Mouse (Mus musculus) liver, postnatal 0 days (tissue): ENCODE results near the gene Cand1. TPM values are rescaled to one million over a fixed set of nuclear protein-coding genes. Genes with fewer than 3 reads are reported as not detected.

Source experiments
- ATAC-seq: fragments of 200-750 bp; cut with Nextera tagmentation; 2 replicates; pipeline ENCODE4 v1.8.0; 2017; ENCODE audit warnings: mild to moderate bottlenecking, moderate library complexity
- DNase-seq: peaks from one replicate; pipeline ENCODE4 v3.0.0-alpha.2; 2016
- H3K27ac ChIP-seq: fragments of 300-500 bp; sonication (generic); 2 replicates; pipeline ENCODE4 v1.5.1; 2014; ENCODE audit warnings: antibody characterized with exemption, moderate library complexity, mild to moderate bottlenecking, low read depth
- H3K27me3 ChIP-seq: fragments of 300-500 bp; sonication (generic); 2 replicates; pipeline ENCODE4 v1.6.1; 2014; ENCODE audit warnings: low read length, control low read depth, mixed read lengths; ENCODE audit not compliant: insufficient read depth
- H3K36me3 ChIP-seq: fragments of 300-500 bp; sonication (generic); replicated peaks from 2 replicates; pipeline ENCODE4 v1.6.1; 2014; ENCODE audit warnings: mild to moderate bottlenecking, control low read depth, low read length, moderate library complexity, mixed read lengths; ENCODE audit not compliant: insufficient read depth
- H3K4me1 ChIP-seq: fragments of 300-500 bp; sonication (generic); 2 replicates; pipeline ENCODE4 v1.6.1; 2014; ENCODE audit warnings: antibody characterized with exemption, mild to moderate bottlenecking, control low read depth; ENCODE audit not compliant: insufficient read depth
- H3K4me2 ChIP-seq: fragments of 300-500 bp; sonication (generic); 2 replicates; pipeline ENCODE4 v1.6.1; 2014; ENCODE audit warnings: low read depth, mild to moderate bottlenecking, low read length, moderate library complexity, mixed read lengths
- H3K4me3 ChIP-seq: fragments of 300-500 bp; sonication (generic); 2 replicates; pipeline ENCODE4 v1.5.1; 2014; ENCODE audit warnings: low read depth, low read length
- H3K9ac ChIP-seq: fragments of 300-500 bp; sonication (generic); replicated peaks from 2 replicates; pipeline ENCODE4 v1.6.1; 2014; ENCODE audit warnings: mild to moderate bottlenecking, moderate library complexity
- H3K9me3 ChIP-seq: fragments of 300-500 bp; sonication (generic); 2 replicates; pipeline ENCODE4 v1.6.1; 2016; ENCODE audit warnings: mild to moderate bottlenecking, control low read depth, low read length, mixed read lengths
- CTCF ChIP-seq: sonication (generic); IDR thresholded peaks from 2 replicates; pipeline ENCODE4 v1.5.1; 2016; ENCODE audit warnings: antibody characterized with exemption, low read depth
- EP300 ChIP-seq: IDR thresholded peaks from 2 replicates; pipeline ENCODE4 v1.6.1; 2016; ENCODE audit warnings: antibody characterized with exemption, low read depth, mild to moderate bottlenecking
- WGBS: fragments of 180-500 bp; shearing (Covaris S2); extraction: QIAGEN DNeasy Blood & Tissue Kit; methylation state at CpG from one replicate; pipeline ENCODE4 v1.1.7; 2014; ENCODE audit not compliant: insufficient replicate concordance; 5-methylcytosine and 5-hydroxymethylcytosine counted together
- polyA plus RNA-seq: library from polyadenylated mRNA; unstranded; fragments of >200 nt; fragmentation: Nextera tagmentation; extraction: Ambion mirVana; gene quantifications from 2 replicates; pipeline ENCODE4 v1.2.1, GENCODE M21; 2015

Cand1 gene
- 8.3 and 8.5 TPM in 2 replicates for polyA plus RNA-seq

DNA sequence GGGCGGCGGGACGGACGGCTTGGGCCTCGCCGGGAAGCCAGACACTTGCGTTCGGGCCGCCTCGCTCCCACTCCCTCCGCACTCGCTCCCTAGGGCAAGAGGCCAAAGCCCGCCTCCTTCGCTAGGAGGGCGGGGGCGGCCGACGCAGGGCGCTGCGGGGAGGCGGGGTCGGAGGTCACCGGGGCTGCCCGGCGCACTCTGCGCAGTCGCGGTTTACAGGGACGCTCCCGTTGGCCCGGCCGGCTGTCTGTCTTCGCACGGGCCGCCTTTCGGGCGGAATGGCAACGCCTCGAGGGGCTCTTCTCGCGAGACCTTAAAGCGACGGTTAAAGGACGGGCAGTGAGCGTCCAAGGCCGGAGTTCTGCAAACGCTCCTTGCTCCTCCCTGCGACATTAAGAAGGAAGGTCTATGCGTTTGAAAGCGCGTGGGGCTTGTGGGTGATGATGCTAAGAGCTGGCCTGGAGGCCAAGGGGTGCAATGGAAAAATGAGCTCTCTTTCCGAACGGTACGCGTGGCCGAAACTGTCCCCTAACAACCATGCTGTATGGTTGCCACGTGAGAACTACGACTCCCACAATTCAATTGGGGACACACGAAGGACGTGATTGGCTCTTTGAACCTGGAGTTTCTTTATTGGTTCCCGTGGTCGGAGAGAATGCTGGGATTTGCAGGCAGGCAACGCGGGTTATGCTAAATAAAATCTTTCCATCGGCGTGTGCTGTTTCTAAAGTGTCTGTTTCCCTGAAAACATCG, at the start of gene Cand1:
Gene Cand1 (minus strand): TSS at position 87 of the 753 bp plus-strand sequence.
- ATAC-seq (peak; percentile 96), DNase-seq (peak; percentile 99)
- Histone ChIP-seq H3K9me3 (no peaks in the 10 kb centered on the region), H3K4me1 (peaks cover 12% of the 10 kb centered on the region), H3K9ac (peak within 1 kb of the TSS; percentile 100), H3K4me2 (peak within 1 kb of the TSS; percentile 95), H3K27ac (peak within 1 kb of the TSS; percentile 99), H3K4me3 (peak within 1 kb of the TSS; percentile 100), H3K36me3 (peaks cover 3% of the 10 kb centered on the region; the same call in 1 of the 2 replicates), H3K27me3 (no peaks in the 10 kb centered on the region)
- 0% methylated on average over 65 of the region's 67 CpGs for WGBS
- TF ChIP-seq CTCF = no peak
- TF ChIP-seq EP300 = peak; percentile 71; the same call in 1 of the 2 replicates

- H3K4me3 ChIP-seq = no peak overlapping the region
- no peak overlapping the region for H3K9ac ChIP-seq
- no peaks in the 10 kb centered on the region for H3K9me3 ChIP-seq
- H3K27ac ChIP-seq = no peak overlapping the region
- TF ChIP-seq CTCF = no peak
- no peak for TF ChIP-seq EP300
- no peak overlapping the region for H3K4me2 ChIP-seq
- 83% methylated on average over 10 of the region's 10 CpGs for WGBS
- ATAC-seq = no peak
- H3K4me1 ChIP-seq = no peaks in the 10 kb centered on the region
- no peaks in the 10 kb centered on the region for H3K36me3 ChIP-seq
- DNase-seq = no peak
- H3K27me3 ChIP-seq = no peaks in the 10 kb centered on the region
These were observed 39.0 kb upstream of the Cand1 start for GRCm38 (mm10) chr10:119278871-119279270.

DNA sequence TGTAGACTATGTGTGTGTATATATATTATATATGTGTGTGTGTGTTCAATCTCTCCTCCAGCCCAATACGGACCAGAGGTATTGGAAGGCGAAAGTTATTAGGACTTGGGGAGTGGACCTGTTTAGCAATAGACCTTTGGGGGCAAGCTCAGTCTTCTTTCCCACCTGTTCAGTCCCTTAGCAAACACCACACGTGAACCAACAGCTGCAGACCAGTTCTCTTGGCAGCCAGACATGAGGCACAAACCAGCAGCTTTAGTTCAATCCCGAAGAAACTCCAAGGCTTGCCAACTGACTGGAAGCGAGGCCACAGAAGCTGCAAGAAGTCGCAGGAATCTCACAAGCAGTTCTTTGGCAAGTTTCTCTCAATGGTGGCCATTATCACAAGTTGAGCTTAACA, 34.5 kb upstream of the Cand1 start:
- H3K27ac ChIP-seq = no peak overlapping the region
- H3K27me3 ChIP-seq = no peaks in the 10 kb centered on the region
- no peak for DNase-seq
- TF ChIP-seq CTCF (no peak), EP300 (no peak)
- H3K4me2 ChIP-seq = no peak overlapping the region
- H3K4me1 ChIP-seq = no peaks in the 10 kb centered on the region
- no peaks in the 10 kb centered on the region for H3K9me3 ChIP-seq
- 73% methylated on average over 6 of the region's 6 CpGs for WGBS
- H3K36me3 ChIP-seq = no peaks in the 10 kb centered on the region
- H3K9ac ChIP-seq = no peak overlapping the region
- ATAC-seq = no peak
- H3K4me3 ChIP-seq = no peak overlapping the region

DNA sequence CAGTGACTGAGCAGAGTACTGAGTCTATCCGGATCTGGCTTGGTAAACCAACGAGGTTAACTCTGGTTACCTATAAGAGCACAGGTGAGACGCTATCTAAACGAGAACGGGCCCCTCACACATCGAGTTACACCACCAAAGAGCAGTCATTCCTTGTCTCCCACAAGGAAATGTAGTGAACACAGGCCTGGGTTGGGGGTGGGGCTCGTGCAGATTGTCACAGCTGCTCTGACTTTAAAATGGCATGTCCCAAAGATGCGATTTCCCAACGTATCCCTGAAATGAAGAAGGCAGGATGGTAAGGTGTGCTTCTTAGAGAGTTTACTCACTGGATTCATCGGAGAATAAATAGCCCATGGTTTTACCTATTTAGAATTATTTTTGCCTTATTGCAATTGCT, 32.7 kb upstream of the Cand1 start:
- Histone ChIP-seq H3K4me2 (no peak overlapping the region), H3K36me3 (no peaks in the 10 kb centered on the region), H3K27me3 (no peaks in the 10 kb centered on the region), H3K4me3 (no peak overlapping the region), H3K9ac (no peak overlapping the region), H3K27ac (no peak overlapping the region), H3K4me1 (no peaks in the 10 kb centered on the region), H3K9me3 (no peaks in the 10 kb centered on the region)
- ATAC-seq (no peak), DNase-seq (no peak)
- WGBS = 74% methylated on average over 10 of the region's 10 CpGs
- no peak for TF ChIP-seq EP300
- no peak for TF ChIP-seq CTCF

DNA sequence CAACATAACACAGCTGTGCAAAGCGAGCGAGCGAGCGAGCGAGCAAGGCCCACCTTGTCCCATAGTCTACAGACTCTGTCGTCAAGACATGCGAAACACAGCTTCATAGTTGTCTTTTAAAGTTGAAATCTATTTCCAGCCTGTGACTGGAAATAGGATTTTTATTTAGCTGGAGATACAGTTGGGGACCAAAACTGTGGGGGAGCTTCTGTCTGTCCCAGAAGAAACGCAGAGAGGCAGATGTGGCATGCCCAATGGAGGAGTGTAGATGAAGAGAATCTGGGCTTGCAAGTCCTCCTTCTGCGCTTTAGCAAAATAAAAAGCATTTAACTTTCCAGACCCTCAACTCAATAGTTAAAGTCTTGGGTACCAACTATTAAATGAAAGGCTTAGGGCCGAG, 32.1 kb upstream of the Cand1 start:
- WGBS = 89% methylated on average over 10 of the region's 10 CpGs
- TF ChIP-seq CTCF (no peak), EP300 (no peak)
- Histone ChIP-seq H3K9me3 (no peaks in the 10 kb centered on the region), H3K4me2 (no peak overlapping the region), H3K4me3 (no peak overlapping the region), H3K36me3 (no peaks in the 10 kb centered on the region), H3K9ac (no peak overlapping the region), H3K27ac (no peak overlapping the region), H3K4me1 (no peaks in the 10 kb centered on the region), H3K27me3 (no peaks in the 10 kb centered on the region)
- DNase-seq = no peak
- ATAC-seq = no peak

DNA sequence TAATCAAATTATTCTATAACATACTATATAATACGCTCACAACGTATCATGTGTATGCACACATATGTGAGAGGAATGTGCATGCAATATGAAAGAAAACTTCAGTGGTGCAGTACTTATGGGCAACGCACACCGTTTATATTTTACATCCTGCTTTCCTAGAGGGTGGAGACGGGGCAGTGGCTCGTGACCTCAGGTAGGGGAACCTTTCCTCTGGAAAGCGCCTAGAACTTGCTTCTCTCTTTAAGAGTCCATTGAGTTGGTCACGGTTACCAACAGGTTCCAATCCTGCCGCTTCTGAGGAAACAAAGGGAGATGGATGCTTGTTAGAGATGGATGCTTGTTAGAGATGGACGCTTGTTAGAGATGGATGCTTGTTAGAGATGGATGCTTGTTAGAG, 31.2 kb upstream of the Cand1 start:
- no peaks in the 10 kb centered on the region for H3K36me3 ChIP-seq
- H3K4me1 ChIP-seq = no peaks in the 10 kb centered on the region
- no peak overlapping the region for H3K4me2 ChIP-seq
- H3K9me3 ChIP-seq = no peaks in the 10 kb centered on the region
- no peak overlapping the region for H3K9ac ChIP-seq
- ATAC-seq (no peak), DNase-seq (no peak)
- WGBS = 83% methylated on average over 10 of the region's 10 CpGs
- no peak overlapping the region for H3K27ac ChIP-seq
- no peak overlapping the region for H3K4me3 ChIP-seq
- no peaks in the 10 kb centered on the region for H3K27me3 ChIP-seq
- no peak for TF ChIP-seq EP300
- no peak for TF ChIP-seq CTCF
